Mouse (Mus musculus): Measurements from ENCODE around the gene Pafah1b2.

Pafah1b2 gene

GRCm38 (mm10) chr9:46012091-46013008, at the start of gene Pafah1b2, which contains the start of gene Sik3:
TSS of gene Pafah1b2 (minus strand) at chr9:46012690.
TSS of gene Sik3 (plus strand) at chr9:46012820.
- DNase-seq (ENCODE audit: low spot score): peak; percentile 94

- DNase-seq (ENCODE audit: low spot score): no peak
Observed at GRCm38 (mm10) chr9:46061696-46062425, 49.4 kb upstream of the Pafah1b2 start.

GRCm38 (mm10) chr9:46060249-46060648, 47.8 kb upstream of the Pafah1b2 start:
- no peak for DNase-seq (ENCODE audit: low spot score)

- DNase-seq (ENCODE audit: low spot score): no peak
Observed at GRCm38 (mm10) chr9:46058065-46058464, 45.6 kb upstream of the Pafah1b2 start.

GRCm38 (mm10) chr9:46053014-46053666, 40.6 kb upstream of the Pafah1b2 start:
- peak; percentile 64 for DNase-seq (ENCODE audit: low spot score)

- DNase-seq (ENCODE audit: low spot score): no peak
Observed at GRCm38 (mm10) chr9:46050203-46050602, 37.7 kb upstream of the Pafah1b2 start.

GRCm38 (mm10) chr9:46049525-46049924, 37.0 kb upstream of the Pafah1b2 start:
- DNase-seq (ENCODE audit: low spot score): no peak

GRCm38 (mm10) chr9:46046724-46047517, 34.4 kb upstream of the Pafah1b2 start:
- no peak for DNase-seq (ENCODE audit: low spot score)

- no peak for DNase-seq (ENCODE audit: low spot score)
Observed at GRCm38 (mm10) chr9:46043626-46044025, 31.1 kb upstream of the Pafah1b2 start.

GRCm38 (mm10) chr9:46042387-46042786, 29.9 kb upstream of the Pafah1b2 start:
- no peak for DNase-seq (ENCODE audit: low spot score)

- DNase-seq (ENCODE audit: low spot score): no peak
Observed at GRCm38 (mm10) chr9:46041186-46041585, 28.7 kb upstream of the Pafah1b2 start.

- DNase-seq (ENCODE audit: low spot score): no peak
Observed at GRCm38 (mm10) chr9:46038786-46039185, 26.3 kb upstream of the Pafah1b2 start.

- DNase-seq (ENCODE audit: low spot score): no peak
Observed at GRCm38 (mm10) chr9:46036881-46037280, 24.4 kb upstream of the Pafah1b2 start.

GRCm38 (mm10) chr9:46035290-46035871, 22.9 kb upstream of the Pafah1b2 start:
- no peak for DNase-seq (ENCODE audit: low spot score)

GRCm38 (mm10) chr9:46033862-46034261, 21.4 kb upstream of the Pafah1b2 start:
- DNase-seq (ENCODE audit: low spot score): no peak

GRCm38 (mm10) chr9:46033058-46033457, 20.6 kb upstream of the Pafah1b2 start:
- no peak for DNase-seq (ENCODE audit: low spot score)

- DNase-seq (ENCODE audit: low spot score): no peak
Observed at GRCm38 (mm10) chr9:46032190-46032589, 19.7 kb upstream of the Pafah1b2 start.

GRCm38 (mm10) chr9:46030968-46031367, 18.5 kb upstream of the Pafah1b2 start:
- DNase-seq (ENCODE audit: low spot score): no peak

- no peak for DNase-seq (ENCODE audit: low spot score)
Observed at GRCm38 (mm10) chr9:46030184-46030583, 17.7 kb upstream of the Pafah1b2 start.

GRCm38 (mm10) chr9:46029534-46029933, 17.0 kb upstream of the Pafah1b2 start:
- DNase-seq (ENCODE audit: low spot score): no peak

GRCm38 (mm10) chr9:46027994-46028393, 15.5 kb upstream of the Pafah1b2 start:
- DNase-seq (ENCODE audit: low spot score): no peak

Data from left cerebral cortex, adult 11 months (tissue).